Mouse (Mus musculus) myocyte (in vitro differentiated cells): ENCODE measurements at regions not wholly inside any gene's neighbourhood (a gene's known extent, or its start where the extent isn't known, plus 50 kb on each side); places are given as distances from the start of the nearest gene placed in this dataset.

ENCODE experiments used
- H3K27me3 ChIP-seq: one replicate; pipeline ENCODE4 v1.6.1; 2011; ENCODE audit not compliant: control insufficient read depth, insufficient read depth, insufficient read length
- H3K36me3 ChIP-seq: one replicate; pipeline ENCODE4 v1.6.1; 2011; ENCODE audit not compliant: control insufficient read depth, insufficient read depth
- H3K4me2 ChIP-seq: one replicate; pipeline ENCODE4 v1.6.1; 2011; ENCODE audit warnings: low read depth, control low read depth
- H3K4me3 ChIP-seq: one replicate; pipeline ENCODE4 v1.5.1; 2011; ENCODE audit warnings: mild to moderate bottlenecking, control low read depth, moderate library complexity
- H3K79me2 ChIP-seq: one replicate; pipeline ENCODE4 v1.6.1; 2011; ENCODE audit not compliant: control insufficient read depth, insufficient read depth
- H3ac ChIP-seq: one replicate; pipeline ENCODE4 v1.6.1; 2011; ENCODE audit not compliant: control insufficient read depth, insufficient read length
- CEBPB ChIP-seq: IDR thresholded peaks from 2 replicates; pipeline ENCODE4 v1.6.1; 2011; ENCODE audit warnings: mild to moderate bottlenecking, moderate library complexity; ENCODE audit not compliant: poor library complexity, insufficient read depth, severe bottlenecking
- E2F4 ChIP-seq: IDR thresholded peaks from one replicate; pipeline ENCODE4 v1.6.1; 2011; ENCODE audit warnings: mild to moderate bottlenecking, control low read depth, moderate library complexity; ENCODE audit not compliant: insufficient read depth
- MAX ChIP-seq: IDR thresholded peaks from one replicate; pipeline ENCODE4 v1.6.1; 2011; ENCODE audit warnings: low read depth, mild to moderate bottlenecking, control low read depth
- MYOD1 ChIP-seq, 3 experiments: IDR thresholded peaks; one replicate each; pipeline ENCODE4 v1.6.1; 2011; ENCODE audit warnings: control low read depth in 2 of 3, low read depth in 2 of 3, mild to moderate bottlenecking in 2 of 3, moderate library complexity in 1 of 3; ENCODE audit not compliant: insufficient read length in 2 of 3, control insufficient read depth in 1 of 3
- MYOG ChIP-seq, 3 experiments: IDR thresholded peaks; one replicate each; pipeline ENCODE4 v1.6.1; 2011; ENCODE audit warnings: control low read depth in 2 of 3, low read depth in 2 of 3, mild to moderate bottlenecking in 2 of 3; ENCODE audit not compliant: insufficient read length in 2 of 3, control insufficient read depth in 1 of 3, insufficient read depth in 1 of 3
- POLR2A ChIP-seq: IDR thresholded peaks from one replicate; pipeline ENCODE4 v1.6.1; 2011; ENCODE audit warnings: low read depth, mild to moderate bottlenecking, control low read depth, moderate library complexity; ENCODE audit not compliant: insufficient read length
- POLR2AphosphoS2 ChIP-seq: IDR thresholded peaks from one replicate; pipeline ENCODE4 v1.6.1; 2011; ENCODE audit warnings: low read depth, control low read depth; ENCODE audit not compliant: insufficient read length
- REST ChIP-seq: IDR thresholded peaks from one replicate; pipeline ENCODE4 v1.6.1; 2011; ENCODE audit warnings: mild to moderate bottlenecking, control low read depth, moderate library complexity; ENCODE audit not compliant: insufficient read depth, insufficient read length
- SRF ChIP-seq: IDR thresholded peaks from one replicate; pipeline ENCODE4 v1.6.1; 2011; ENCODE audit warnings: low read depth; ENCODE audit not compliant: control insufficient read depth, insufficient read length
- TCF12 ChIP-seq: IDR thresholded peaks from one replicate; pipeline ENCODE4 v1.6.1; 2011; ENCODE audit warnings: mild to moderate bottlenecking, control low read depth; ENCODE audit not compliant: poor library complexity, insufficient read depth, severe bottlenecking
- TCF3 ChIP-seq: IDR thresholded peaks from one replicate; pipeline ENCODE4 v1.6.1; 2011; ENCODE audit warnings: low read depth, control low read depth; ENCODE audit not compliant: insufficient read length
- USF1 ChIP-seq: IDR thresholded peaks from one replicate; pipeline ENCODE4 v1.6.1; 2011; ENCODE audit warnings: low read depth, mild to moderate bottlenecking, control low read depth, moderate library complexity

DNA sequence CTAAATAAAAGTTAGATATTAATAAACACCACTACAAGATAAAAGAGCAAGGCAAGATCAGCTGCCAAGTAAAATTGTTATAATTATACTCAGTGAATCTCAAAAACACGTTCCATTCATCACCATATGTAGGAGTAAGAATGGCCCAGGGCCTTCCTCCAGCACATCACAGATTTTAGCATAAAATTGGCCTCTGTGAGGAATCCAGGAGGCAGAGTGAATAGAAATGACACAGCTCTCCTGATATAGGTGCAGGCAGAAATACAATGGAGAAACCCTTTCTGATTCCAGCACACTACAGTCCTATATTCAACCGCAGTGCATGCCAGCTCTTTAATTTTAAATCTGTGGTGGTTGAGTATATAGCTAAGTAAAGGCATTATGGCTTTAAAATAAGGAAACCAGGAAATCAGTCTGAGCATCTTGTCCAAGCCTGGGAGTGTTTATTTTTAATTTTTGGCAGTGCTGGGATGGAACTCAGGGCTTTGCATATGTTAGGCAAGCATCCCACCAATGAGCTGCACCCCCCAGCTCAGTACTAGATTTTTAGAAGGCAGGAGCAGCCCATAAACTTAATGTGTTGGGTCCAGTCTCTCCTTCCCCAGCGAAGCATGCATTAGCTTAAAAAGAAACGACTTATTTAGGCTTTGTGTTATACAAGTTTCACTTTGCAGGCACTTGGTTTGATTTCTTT lies 158.3 kb upstream of the Ptprz1 start:
- H3K36me3 ChIP-seq: no peaks in the 10 kb centered on the region
- no peak overlapping the region for H3K4me2 ChIP-seq
- no peaks in the 10 kb centered on the region for H3K27me3 ChIP-seq
- no peak overlapping the region for H3K4me3 ChIP-seq
- TF ChIP-seq USF1: no peak
- TF ChIP-seq POLR2A: no peak
- TF ChIP-seq TCF12: no peak
- TF ChIP-seq SRF: no peak
- TF ChIP-seq REST: no peak
- no peak for TF ChIP-seq MYOD1 (IDR thresholded peaks at IDR 0.05; ENCODE audit: control insufficient read depth in 1 of 3, insufficient read length in 2 of 3, low read depth in 2 of 3)
- TF ChIP-seq POLR2AphosphoS2: no peak
- TF ChIP-seq E2F4: no peak
- no peaks in the 10 kb centered on the region for H3K79me2 ChIP-seq
- no peak overlapping the region for H3ac ChIP-seq

DNA sequence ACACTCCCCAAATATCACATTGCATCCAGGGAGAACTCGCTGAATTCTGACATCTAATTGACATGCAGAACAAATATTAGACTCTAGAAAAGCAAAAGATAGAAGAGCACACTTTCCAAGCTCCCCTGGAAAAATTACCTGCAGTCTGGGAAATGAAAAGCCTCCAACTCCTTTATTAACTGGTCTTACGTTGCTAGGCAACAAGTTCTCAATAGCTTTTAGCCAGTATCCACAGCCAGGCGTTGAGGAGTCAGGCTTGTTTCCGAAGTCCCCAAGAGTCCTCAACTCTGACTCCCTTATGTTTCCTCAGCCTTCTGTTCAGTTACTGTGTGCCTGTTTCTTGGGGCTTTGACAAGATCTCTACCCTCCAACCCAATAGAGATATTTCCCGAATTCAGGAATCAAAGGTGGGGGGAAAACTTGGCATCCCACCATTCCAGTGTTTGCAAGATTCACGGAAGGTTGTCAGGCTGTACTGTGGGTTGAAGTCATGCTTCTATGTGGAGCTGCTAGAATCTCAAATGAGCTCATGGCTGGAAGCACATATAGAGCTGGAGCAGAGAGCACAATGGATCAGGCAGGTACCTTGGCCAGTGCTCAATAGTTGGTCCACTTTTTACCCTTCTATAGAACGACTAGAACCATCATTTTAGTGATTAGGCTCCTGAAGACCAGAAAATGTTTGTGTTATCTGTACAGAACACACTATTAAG lies 159.0 kb upstream of the Ptprz1 start:
- no peaks in the 10 kb centered on the region for H3K27me3 ChIP-seq
- no peaks in the 10 kb centered on the region for H3K36me3 ChIP-seq
- H3ac ChIP-seq: no peak overlapping the region
- no peak overlapping the region for H3K4me3 ChIP-seq
- no peaks in the 10 kb centered on the region for H3K79me2 ChIP-seq
- no peak overlapping the region for H3K4me2 ChIP-seq
- TF ChIP-seq POLR2A (no peak), TCF3 (no peak), POLR2AphosphoS2 (no peak)

DNA sequence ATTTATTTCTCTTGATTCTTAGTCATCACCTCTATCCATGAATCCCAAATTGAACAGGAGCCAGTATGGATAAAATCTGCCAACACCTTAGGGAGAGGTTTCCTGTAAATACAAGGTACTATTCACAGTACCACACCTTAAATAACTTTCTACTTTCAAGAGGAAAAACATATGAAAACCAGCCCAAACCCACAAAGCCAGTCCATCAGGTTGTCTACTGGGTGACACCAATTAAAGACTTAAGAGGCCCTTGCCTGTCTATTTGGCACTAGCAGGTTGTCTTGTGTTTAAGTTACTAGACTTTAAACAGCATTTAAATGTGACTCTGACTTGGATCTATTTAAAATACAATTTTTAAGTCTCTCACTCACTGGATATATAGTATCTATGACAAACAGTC lies 177.1 kb upstream of the Ptprz1 start:
- Histone ChIP-seq H3K4me2 (no peak overlapping the region), H3ac (no peak overlapping the region), H3K36me3 (no peaks in the 10 kb centered on the region), H3K27me3 (no peaks in the 10 kb centered on the region), H3K79me2 (no peaks in the 10 kb centered on the region), H3K4me3 (no peak overlapping the region)
- TF ChIP-seq MAX: no peak
- TF ChIP-seq MYOG (IDR thresholded peaks at IDR 0.05; ENCODE audit: control insufficient read depth in 1 of 3, insufficient read depth in 1 of 3, insufficient read length in 2 of 3, low read depth in 2 of 3): no peak
- TF ChIP-seq REST: no peak
- no peak for TF ChIP-seq POLR2A
- TF ChIP-seq TCF3: no peak
- no peak for TF ChIP-seq CEBPB
- no peak for TF ChIP-seq E2F4
- TF ChIP-seq TCF12: no peak
- TF ChIP-seq USF1: no peak
- TF ChIP-seq SRF: no peak
- TF ChIP-seq MYOD1 (IDR thresholded peaks at IDR 0.05; ENCODE audit: control insufficient read depth in 1 of 3, insufficient read length in 2 of 3, low read depth in 2 of 3): no peak
- TF ChIP-seq POLR2AphosphoS2: no peak

DNA sequence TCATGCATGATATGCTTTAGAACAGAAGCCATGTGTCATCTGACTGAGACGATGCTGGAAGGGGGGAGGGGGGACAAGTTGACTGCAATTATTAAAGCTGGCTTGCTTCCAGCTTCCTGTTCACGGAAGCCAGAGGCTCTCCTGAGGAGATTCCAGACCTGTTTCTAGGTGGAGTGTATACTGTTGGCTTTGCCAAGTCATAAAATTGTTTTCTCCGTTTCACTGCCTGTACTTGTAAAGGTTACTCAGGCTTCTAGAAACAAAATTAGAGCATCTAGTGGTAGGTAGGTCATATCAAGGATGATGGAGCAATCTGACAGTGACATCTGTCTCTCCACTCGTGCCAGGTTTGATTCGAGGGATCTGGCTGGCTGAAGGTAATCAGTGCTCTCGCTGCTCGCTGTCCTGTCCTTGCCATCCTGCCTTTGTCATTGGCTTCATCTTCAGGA lies 186.6 kb upstream of the Ptprz1 start:
- no peak for TF ChIP-seq MYOD1 (IDR thresholded peaks at IDR 0.05; ENCODE audit: control insufficient read depth in 1 of 3, insufficient read length in 2 of 3, low read depth in 2 of 3)
- no peaks in the 10 kb centered on the region for H3K27me3 ChIP-seq
- no peaks in the 10 kb centered on the region for H3K36me3 ChIP-seq
- no peak overlapping the region for H3ac ChIP-seq
- H3K79me2 ChIP-seq: no peaks in the 10 kb centered on the region
- no peak overlapping the region for H3K4me3 ChIP-seq
- no peak overlapping the region for H3K4me2 ChIP-seq

GRCm38 (mm10) chr6:22674586-22674929 lies 200.7 kb upstream of the Ptprz1 start:
- no peak overlapping the region for H3K4me3 ChIP-seq
- no peak for TF ChIP-seq USF1
- no peak for TF ChIP-seq SRF
- no peak for TF ChIP-seq REST
- no peak for TF ChIP-seq CEBPB
- TF ChIP-seq E2F4: no peak
- TF ChIP-seq TCF3: no peak
- TF ChIP-seq POLR2AphosphoS2: no peak
- no peak for TF ChIP-seq POLR2A
- TF ChIP-seq TCF12: no peak
- H3K36me3 ChIP-seq: no peaks in the 10 kb centered on the region
- H3K27me3 ChIP-seq: no peaks in the 10 kb centered on the region
- no peak overlapping the region for H3ac ChIP-seq
- no peaks in the 10 kb centered on the region for H3K79me2 ChIP-seq
- no peak overlapping the region for H3K4me2 ChIP-seq
